Mouse (Mus musculus): Measurements from ENCODE around the gene Il1r1. TPM values are rescaled to one million over a fixed set of nuclear protein-coding genes. Genes with fewer than 3 reads are reported as not detected.

Il1r1 gene
- total RNA-seq, 1 experiment from 2014 or later: 45.8 TPM

GRCm38 (mm10) chr1:40225580-40225979, 700 bp downstream of the Il1r1 start:
- no peak for ATAC-seq (replicated peaks in 1 of 2; ENCODE audit: insufficient read depth in 1 of 2, low FRiP score in 2 of 2, low TSS enrichment in 1 of 2, low read depth in 1 of 2, poor library complexity in 2 of 2, severe bottlenecking in 2 of 2)

GRCm38 (mm10) chr1:40229033-40229432, 4.2 kb downstream of the Il1r1 start:
- ATAC-seq (replicated peaks in 1 of 2; ENCODE audit: insufficient read depth in 1 of 2, low FRiP score in 2 of 2, low TSS enrichment in 1 of 2, low read depth in 1 of 2, poor library complexity in 2 of 2, severe bottlenecking in 2 of 2): no peak

GRCm38 (mm10) chr1:40229771-40230280, 4.9 kb downstream of the Il1r1 start:
- ATAC-seq (replicated peaks in 1 of 2; ENCODE audit: insufficient read depth in 1 of 2, low FRiP score in 2 of 2, low TSS enrichment in 1 of 2, low read depth in 1 of 2, poor library complexity in 2 of 2, severe bottlenecking in 2 of 2): no peak

GRCm38 (mm10) chr1:40230336-40230735, 5.5 kb downstream of the Il1r1 start:
- peak; percentile 79 to 83 for ATAC-seq (replicated peaks in 1 of 2; ENCODE audit: insufficient read depth in 1 of 2, low FRiP score in 2 of 2, low TSS enrichment in 1 of 2, low read depth in 1 of 2, poor library complexity in 2 of 2, severe bottlenecking in 2 of 2)

GRCm38 (mm10) chr1:40231116-40231515, 6.2 kb downstream of the Il1r1 start:
- no peak for ATAC-seq (replicated peaks in 1 of 2; ENCODE audit: insufficient read depth in 1 of 2, low FRiP score in 2 of 2, low TSS enrichment in 1 of 2, low read depth in 1 of 2, poor library complexity in 2 of 2, severe bottlenecking in 2 of 2)

- ATAC-seq (replicated peaks in 1 of 2; ENCODE audit: insufficient read depth in 1 of 2, low FRiP score in 2 of 2, low TSS enrichment in 1 of 2, low read depth in 1 of 2, poor library complexity in 2 of 2, severe bottlenecking in 2 of 2): no peak
Observed at GRCm38 (mm10) chr1:40233217-40233616, 8.3 kb downstream of the Il1r1 start.

GRCm38 (mm10) chr1:40233621-40234020, 8.7 kb downstream of the Il1r1 start:
- no peak for ATAC-seq (replicated peaks in 1 of 2; ENCODE audit: insufficient read depth in 1 of 2, low FRiP score in 2 of 2, low TSS enrichment in 1 of 2, low read depth in 1 of 2, poor library complexity in 2 of 2, severe bottlenecking in 2 of 2)

- no peak for ATAC-seq (replicated peaks in 1 of 2; ENCODE audit: insufficient read depth in 1 of 2, low FRiP score in 2 of 2, low TSS enrichment in 1 of 2, low read depth in 1 of 2, poor library complexity in 2 of 2, severe bottlenecking in 2 of 2)
Observed at GRCm38 (mm10) chr1:40235597-40236249, 10.8 kb downstream of the Il1r1 start.

- no peak for ATAC-seq (replicated peaks in 1 of 2; ENCODE audit: insufficient read depth in 1 of 2, low FRiP score in 2 of 2, low TSS enrichment in 1 of 2, low read depth in 1 of 2, poor library complexity in 2 of 2, severe bottlenecking in 2 of 2)
Observed at GRCm38 (mm10) chr1:40236694-40237093, 11.8 kb downstream of the Il1r1 start.

GRCm38 (mm10) chr1:40237094-40237493, 12.2 kb downstream of the Il1r1 start:
- ATAC-seq (replicated peaks in 1 of 2; ENCODE audit: insufficient read depth in 1 of 2, low FRiP score in 2 of 2, low TSS enrichment in 1 of 2, low read depth in 1 of 2, poor library complexity in 2 of 2, severe bottlenecking in 2 of 2): no peak

GRCm38 (mm10) chr1:40240353-40241092, 15.6 kb downstream of the Il1r1 start:
- peak; percentile 53 to 68 for ATAC-seq (replicated peaks in 1 of 2; ENCODE audit: insufficient read depth in 1 of 2, low FRiP score in 2 of 2, low TSS enrichment in 1 of 2, low read depth in 1 of 2, poor library complexity in 2 of 2, severe bottlenecking in 2 of 2)

- ATAC-seq (replicated peaks in 1 of 2; ENCODE audit: insufficient read depth in 1 of 2, low FRiP score in 2 of 2, low TSS enrichment in 1 of 2, low read depth in 1 of 2, poor library complexity in 2 of 2, severe bottlenecking in 2 of 2): no peak
Observed at GRCm38 (mm10) chr1:40242717-40243116, 17.8 kb downstream of the Il1r1 start.

GRCm38 (mm10) chr1:40243561-40243998, 18.7 kb downstream of the Il1r1 start:
- ATAC-seq (replicated peaks in 1 of 2; ENCODE audit: insufficient read depth in 1 of 2, low FRiP score in 2 of 2, low TSS enrichment in 1 of 2, low read depth in 1 of 2, poor library complexity in 2 of 2, severe bottlenecking in 2 of 2): no peak

- peak; percentile 46 to 75; a peak in 3 of 4 replicates for ATAC-seq (replicated peaks in 1 of 2; ENCODE audit: insufficient read depth in 1 of 2, low FRiP score in 2 of 2, low TSS enrichment in 1 of 2, low read depth in 1 of 2, poor library complexity in 2 of 2, severe bottlenecking in 2 of 2)
Observed at GRCm38 (mm10) chr1:40250425-40250824, 25.5 kb downstream of the Il1r1 start.

- no peak for ATAC-seq (replicated peaks in 1 of 2; ENCODE audit: insufficient read depth in 1 of 2, low FRiP score in 2 of 2, low TSS enrichment in 1 of 2, low read depth in 1 of 2, poor library complexity in 2 of 2, severe bottlenecking in 2 of 2)
Observed at GRCm38 (mm10) chr1:40252507-40252906, 27.6 kb downstream of the Il1r1 start.

- ATAC-seq (replicated peaks in 1 of 2; ENCODE audit: insufficient read depth in 1 of 2, low FRiP score in 2 of 2, low TSS enrichment in 1 of 2, low read depth in 1 of 2, poor library complexity in 2 of 2, severe bottlenecking in 2 of 2): no peak
Observed at GRCm38 (mm10) chr1:40253940-40254339, 29.1 kb downstream of the Il1r1 start.

GRCm38 (mm10) chr1:40254347-40255057, 29.6 kb downstream of the Il1r1 start:
- no peak for ATAC-seq (replicated peaks in 1 of 2; ENCODE audit: insufficient read depth in 1 of 2, low FRiP score in 2 of 2, low TSS enrichment in 1 of 2, low read depth in 1 of 2, poor library complexity in 2 of 2, severe bottlenecking in 2 of 2)

Data from hematopoietic stem cell, adult 5-6 weeks (primary cell).